Mouse (Mus musculus) lung, postnatal 10 days (tissue): ENCODE measurements around the gene Patz1.
A peak's percentile ranks its signal among the peaks of the same experiment; 100 is the strongest.

ENCODE experiments used
- DNase-seq: peaks from one replicate; pipeline ENCODE4 v3.0.0; 2021

Patz1 gene

DNA sequence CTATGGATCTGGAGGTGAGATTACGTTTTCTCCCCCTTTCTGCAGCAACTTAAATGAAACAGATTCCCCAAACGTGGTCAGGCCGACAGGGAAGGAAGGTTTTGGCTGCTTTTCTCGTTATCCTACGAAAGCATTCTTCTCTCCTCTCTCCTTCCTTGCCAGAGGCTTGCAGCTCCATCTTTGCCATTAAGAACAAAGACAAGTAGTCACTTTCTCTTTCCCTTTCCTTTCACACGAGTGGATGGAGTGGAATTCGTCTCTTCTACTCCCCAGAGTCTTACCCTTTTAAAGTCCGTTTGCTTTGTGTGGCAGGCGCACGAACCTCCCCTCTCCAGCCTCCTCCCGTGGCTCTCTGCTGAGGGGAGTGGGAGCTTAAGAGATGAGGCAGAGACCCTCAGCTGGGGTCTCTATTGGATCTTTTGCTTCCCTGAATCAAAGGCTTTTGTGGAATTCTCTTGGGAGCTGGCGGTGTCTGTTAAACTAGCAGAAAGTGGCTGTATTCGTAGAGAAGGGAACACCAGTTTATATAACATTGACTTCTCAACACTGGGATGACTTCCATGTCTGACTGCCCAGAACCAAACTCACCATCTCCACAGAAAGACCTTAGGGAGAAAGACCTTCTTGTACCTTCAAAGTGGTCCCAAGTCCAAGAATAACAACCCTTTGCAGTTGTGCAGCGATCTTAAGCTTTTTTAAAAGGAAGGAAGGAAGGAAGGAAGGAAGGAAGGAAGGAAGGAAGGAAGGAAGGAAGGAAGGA lies 42.5 kb downstream of the Patz1 start:
- no peak for DNase-seq

DNA sequence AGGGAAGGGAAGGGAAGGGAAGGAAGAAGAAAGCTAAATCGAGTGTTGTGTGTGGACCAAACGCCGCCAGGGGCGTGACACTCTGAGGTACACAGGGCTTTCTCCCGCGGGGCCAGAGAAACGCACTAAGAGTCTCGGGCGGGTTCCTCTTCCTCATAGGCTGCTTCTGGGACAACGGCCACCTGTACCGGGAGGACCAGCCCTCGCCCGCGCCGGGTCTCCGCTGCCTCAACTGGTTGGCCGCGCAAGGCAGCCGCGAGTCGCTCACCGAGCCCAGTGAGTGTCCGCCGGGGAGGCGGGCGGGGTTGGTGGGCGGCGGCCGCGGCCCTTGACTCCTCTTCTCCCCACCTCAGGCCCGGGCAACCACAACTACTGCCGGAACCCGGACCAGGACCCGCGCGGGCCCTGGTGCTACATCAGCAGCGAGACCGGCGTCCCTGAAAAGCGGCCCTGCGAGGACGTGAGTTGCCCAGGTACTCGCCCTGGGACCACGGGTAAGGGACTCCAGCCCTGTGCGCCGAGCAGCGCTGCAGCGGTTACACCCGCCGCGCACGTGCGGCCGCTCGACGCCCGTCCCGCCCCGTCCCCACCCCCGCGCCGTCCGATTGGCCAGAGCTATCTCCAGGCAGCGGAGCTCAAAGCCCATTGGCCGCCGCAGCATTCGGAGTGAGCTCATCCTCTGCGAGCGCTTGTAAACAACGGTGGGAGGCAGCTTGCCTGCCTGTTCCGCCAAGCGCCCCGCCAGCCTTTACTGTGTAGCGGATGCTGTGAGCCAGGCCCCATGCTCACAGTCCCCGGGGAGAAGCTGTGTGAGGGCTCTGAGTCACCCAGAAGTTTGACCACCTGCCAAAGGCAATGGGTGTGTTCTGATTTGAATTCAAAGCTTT lies 43.3 kb downstream of the Patz1 start:
- DNase-seq = peak; percentile 96

DNA sequence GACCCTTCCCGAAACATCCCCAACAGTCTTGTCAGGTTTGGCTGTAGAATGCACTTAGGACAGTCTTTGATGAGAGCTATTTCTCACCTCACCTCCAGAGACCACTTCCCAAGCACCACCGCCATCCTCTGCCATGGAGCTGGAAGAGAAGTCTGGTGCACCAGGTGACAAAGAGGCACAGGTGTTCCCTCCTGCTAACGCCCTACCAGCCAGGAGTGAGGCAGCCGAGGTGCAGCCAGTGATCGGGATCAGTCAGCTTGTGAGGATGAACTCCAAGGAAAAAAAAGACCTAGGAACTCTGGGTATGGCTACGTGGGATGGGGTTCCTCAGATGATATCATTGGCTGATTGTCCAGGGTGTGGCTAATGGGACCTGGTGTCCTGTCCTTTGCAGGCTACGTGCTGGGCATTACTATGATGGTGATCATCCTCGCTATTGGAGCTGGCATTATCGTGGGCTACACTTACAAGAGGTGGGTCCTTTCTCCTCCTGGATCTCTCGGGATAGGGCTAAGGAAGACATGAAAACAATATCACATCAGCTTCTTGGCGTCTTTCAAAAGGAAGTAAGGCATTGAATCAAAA lies 44.5 kb downstream of the Patz1 start:
- DNase-seq = no peak

DNA sequence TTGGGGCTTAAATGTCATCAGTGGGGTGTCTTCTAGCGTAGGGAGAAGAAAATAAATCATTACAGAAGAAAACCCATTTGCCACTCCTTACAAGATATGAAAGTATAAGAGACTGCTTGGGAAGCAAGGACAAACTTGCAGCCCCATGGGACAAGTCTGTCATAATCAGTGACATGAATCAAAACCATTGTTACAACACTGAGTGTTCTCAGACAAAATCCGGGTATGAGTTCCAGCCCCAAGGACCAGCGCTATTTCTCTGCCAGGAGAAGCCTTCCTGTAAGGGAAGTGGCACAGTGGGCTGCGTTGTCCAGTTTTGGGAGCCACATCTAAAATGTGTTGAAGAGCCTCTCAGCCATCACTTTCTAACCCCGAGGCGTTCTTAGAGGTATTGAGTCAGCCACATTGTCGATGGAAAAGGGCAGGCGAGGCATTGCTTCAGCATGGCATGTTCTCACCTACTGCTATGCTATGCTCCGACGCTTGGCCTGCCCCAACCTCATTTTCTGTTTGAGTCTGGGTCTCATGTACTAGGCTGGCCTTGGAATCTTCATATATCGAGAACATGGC lies 45.6 kb downstream of the Patz1 start:
- no peak for DNase-seq

DNA sequence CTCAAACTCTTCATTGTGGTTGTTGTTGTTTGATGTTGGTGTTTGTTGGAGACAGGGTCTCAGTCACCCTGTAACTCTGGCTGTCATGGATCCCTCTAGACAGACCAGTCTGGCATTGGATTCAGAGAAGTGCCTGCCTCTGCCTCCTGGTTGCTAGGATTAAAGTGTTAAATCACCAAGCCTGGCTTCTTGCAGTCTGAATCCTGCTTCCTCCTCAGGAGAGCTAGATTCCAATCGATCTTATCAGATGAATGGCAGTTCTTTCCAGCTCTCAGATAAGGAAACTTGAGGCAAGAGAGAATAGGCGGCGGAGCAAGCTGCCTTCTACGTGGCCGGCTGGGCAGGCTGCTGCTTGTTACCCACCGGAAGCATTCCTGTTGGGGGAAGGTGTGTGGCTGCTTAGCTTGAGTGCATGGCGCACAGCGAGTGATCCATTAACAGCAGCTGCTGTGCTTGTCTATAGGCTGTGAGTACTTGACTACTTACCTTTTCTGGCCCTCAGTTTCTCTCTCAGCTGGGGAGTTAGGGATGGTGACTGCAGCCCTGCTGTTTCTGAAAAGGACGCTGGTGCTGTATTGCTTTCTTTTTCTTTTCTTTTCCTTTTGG lies 46.1 kb downstream of the Patz1 start:
- DNase-seq = no peak

DNA sequence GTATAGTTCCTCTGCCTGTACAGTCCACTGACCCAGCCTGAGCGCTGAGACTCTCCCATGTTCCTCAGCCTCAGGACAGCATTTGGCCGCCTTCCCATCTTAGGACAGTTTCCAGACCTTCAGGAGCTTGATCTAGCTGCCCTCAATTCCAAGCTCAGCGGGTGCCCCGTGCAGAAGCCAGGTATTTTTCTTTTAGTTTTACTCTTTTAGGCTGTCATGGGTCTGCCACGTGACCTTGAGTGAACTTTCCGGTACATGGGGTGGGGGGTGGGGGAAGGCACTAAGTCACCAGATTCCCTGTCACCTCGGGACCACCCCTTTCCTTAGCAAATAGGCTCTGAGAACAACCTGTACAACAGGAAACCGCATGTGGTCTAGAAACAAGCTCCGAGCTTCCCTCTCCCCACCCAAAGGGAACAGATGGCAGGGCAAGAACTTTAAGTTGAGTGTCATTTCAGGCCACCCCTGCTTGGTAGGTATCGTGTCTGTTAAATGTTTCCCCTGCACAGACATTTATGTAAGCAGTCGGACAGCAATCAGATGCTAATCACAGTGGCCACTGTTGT lies 47.1 kb downstream of the Patz1 start:
- DNase-seq = peak; percentile 42

DNA sequence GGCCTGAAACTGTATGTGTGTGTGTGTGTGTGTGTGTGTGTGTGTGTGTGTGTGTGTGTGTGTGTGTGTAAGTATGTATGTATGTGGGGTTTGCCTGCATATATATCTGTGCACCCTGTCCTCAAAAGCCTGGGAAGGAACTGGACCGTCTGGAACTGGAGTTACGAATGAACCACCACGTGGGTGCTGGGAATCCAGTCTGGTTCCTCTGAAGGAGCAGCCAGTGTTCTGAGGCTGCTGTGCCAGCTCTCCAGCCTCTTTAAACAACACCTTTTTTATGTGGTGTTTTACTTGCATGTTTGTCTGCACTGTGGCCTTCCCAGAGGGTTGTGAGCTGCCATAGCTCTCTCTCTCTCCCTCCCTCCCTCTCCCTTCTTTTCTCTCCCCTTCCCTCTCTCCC lies 47.9 kb downstream of the Patz1 start:
- peak; percentile 26 for DNase-seq

DNA sequence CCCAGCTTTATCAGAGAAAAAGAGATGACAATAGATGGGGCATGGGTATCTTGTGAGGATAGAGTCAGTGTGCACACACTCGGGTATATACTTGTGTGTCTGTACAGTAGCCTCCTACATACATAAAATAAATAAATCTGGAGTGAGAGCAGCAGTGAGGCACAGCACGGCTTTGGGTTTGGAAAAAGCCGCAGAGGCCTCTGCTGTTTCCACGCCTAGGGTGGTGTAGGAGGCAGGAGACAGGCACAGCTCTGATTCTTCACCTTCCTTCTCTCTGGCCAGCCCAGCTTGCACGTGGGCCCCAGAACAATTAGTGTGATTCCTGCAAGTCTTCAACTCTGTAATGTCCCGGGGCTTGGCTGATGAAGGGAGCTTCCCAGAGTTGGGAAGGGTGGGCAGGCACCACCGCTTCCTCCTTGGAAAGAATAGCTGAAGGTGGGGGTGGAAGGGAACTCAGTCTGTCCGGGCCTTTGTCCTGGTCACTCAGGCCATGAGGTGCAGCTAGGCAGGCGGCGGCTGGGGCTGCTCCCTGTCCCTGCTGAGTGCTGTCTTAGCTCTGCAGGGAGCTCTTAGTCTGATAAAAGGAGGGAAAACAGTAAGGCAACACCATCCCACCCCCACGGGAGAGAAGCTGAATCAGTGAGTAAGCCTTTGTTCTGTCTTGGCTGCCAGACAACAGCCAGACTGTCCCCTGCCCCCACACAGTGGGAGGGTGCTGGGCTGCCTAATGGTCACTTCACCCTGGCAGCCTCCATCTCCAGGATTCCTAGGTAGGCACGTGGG lies 48.7 kb downstream of the Patz1 start:
- DNase-seq = peak; percentile 73

DNA sequence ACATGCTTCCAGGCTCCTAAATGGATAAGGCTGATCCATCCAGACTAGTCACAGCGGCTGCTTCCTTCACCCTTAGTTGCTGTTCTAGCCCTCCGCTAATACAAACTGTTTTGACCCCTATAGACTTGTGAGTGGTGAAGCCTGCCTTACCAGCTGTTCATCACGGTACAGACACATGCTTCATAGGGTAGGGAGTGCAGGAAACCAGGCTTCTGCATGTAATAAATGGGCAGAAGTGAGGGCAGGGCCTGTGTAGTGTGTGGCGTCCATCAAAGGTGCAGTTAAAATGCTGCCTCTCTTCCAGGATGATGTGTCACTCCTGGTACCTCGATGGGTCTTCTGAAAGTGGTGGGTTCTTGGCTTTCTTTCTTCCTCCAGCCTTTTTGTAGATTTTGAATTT lies 49.3 kb downstream of the Patz1 start:
- DNase-seq = no peak

DNA sequence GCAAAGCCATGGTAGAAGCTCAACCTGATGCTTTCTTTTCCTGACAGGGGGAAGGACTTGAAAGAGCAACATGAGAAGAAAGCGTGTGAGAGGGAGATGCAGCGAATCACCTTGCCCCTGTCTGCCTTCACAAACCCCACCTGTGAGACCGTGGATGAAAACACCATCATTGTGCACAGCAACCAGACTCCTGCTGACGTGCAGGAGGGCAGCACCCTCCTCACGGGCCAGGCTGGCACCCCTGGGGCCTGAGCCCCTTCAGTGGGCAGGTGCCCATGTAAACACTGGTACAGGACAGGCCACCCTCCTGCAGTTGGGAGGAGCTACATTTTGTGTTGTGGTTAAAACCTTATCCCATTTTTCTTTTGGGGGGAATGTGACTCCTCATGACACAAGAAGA lies 52.8 kb downstream of the Patz1 start:
- DNase-seq = no peak

DNA sequence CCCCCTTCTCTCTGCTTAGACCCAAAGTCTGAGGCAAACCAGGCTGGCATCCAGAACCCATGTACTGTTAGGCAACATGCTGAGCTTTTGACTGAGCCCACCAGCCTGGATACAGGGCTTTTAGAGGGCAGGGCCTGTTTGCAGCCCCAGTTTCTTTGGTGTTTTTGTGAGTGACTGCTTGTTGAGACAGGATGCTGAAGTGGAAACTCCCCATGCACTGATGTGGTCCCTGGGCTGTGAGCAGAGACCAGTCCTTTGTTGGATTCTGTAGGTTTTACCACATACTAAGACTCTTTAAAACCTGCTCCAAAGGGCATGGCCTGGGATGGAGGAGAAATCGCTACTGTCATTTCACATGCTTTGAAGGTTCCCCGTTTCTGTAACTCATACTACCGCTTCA lies 56.2 kb downstream of the Patz1 start:
- no peak for DNase-seq

DNA sequence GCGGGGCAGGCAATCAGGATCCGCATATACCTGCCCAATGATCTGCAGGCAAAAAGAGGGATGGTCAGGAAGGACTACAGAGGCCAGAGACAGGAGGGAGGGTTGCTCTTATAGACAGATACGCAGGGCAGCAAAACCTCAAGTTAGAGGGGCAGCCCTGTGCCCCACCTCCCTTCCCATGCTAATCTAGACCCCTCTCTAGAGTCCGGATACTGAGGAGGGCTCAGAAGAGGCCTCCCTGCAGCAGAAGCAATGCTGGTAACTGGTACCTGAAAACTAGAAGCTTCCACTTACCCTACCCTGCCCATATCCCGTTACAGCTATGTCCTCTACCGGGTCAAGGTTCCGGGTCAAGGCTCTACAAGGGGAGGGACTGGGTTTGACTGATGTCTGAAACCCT lies 57.7 kb downstream of the Patz1 start:
- no peak for DNase-seq

DNA sequence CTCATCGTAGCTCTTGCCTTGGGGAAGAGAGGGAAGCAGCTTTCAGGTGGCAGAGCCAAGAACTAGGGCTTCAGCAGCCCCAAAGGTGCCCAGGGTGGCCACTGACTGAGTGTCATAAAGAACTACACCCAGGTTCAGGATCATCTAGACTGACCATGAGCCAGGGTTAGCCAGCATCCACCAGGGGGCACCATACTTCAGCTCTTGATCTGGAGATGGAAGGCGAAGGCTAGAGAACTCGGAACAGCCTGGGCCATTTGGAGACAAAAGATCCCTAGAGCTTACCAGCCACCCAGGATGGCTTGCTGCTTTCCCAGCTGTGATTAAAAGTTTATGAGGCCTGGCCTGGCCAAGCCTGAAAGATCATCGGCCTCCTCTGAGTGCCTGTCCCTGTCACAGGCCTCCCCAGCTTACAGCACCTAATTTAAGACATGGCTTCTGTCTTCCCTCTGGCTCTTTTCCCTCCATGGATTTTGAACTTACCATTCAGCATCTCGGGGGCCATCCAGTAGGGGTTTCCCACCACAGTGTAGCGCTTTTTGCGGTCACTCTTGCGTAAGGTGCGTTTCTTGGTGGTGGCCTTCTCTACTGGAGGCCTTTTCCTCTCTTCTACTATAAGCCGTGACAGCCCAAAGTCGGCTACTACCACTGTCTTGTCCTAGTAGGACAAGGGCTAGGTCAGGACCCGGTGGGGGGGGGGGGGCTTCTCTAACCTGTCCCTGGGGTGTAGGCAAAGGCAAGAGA lies 58.6 kb downstream of the Patz1 start:
- peak; percentile 94 for DNase-seq

DNA sequence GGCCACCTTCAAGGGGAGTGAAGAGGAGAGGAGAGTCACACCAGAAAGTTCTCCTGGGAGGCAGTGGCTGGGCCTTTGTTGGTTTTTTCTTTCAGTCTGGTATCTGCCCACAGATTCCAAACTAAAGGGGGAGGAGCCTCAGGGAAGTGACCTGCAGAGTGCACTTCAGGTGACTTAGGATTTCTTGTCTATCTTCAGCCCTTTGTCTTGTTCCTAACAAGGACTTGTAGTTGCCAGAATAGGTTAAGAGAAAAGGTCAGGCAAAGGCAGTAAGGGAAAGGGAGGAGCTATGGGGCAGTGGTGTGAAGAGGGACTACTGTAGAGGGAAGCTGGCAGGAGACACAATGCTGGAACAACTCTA lies 59.1 kb downstream of the Patz1 start:
- no peak for DNase-seq

DNA sequence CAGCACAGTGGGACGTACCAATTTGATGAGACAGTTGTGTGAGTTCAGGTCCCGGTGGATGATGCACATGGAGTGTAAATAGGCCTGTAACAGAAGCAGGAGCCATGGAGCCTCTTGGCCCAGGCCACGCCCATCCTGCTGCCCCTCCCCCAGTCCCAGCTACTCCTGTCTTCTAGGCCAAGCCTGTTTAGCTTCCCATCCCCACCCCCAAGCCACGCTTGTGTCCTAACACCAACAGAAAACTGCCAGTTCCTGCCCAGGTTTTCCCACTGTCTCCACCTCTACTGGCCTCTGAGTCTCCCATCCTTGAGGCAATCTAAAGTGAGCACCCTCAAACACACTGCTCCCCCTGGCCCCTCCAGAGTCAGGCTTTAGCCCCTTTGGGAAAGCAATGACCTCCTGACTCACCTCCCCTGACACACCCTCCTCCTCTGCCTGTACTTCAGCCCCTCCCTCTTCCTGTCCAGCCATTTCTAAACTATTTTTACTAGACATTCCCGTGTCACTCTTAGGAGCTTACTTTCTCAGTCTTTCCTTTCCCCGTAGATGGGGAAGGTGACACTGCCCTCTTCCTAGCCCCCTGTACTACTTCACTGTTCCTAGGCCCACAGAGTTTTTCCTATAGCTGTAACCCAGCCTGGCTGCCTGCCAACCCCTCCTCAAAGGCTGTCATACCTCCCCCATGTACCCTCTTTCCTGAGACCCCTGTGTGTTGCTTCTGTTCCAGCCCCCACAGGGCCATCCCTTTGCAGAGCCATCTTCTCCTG lies 60.1 kb downstream of the Patz1 start:
- peak; percentile 82 for DNase-seq

DNA sequence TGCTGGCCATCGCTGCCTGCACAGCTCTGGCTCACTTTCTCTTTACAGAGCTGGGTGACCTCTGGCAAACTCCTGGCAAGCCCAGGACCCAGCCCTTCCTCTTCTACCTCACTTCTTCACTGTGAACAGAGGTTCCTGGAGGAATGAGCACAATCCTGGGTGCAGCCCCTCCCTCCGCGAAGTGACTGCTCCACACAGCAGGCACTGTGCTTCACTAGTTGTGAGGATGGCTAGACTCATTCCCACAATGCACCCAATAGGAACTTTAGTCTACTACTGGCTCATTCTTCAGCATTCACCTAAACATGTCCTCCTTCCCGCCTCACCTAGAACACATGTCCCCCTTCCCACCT lies 60.6 kb downstream of the Patz1 start:
- DNase-seq = no peak

DNA sequence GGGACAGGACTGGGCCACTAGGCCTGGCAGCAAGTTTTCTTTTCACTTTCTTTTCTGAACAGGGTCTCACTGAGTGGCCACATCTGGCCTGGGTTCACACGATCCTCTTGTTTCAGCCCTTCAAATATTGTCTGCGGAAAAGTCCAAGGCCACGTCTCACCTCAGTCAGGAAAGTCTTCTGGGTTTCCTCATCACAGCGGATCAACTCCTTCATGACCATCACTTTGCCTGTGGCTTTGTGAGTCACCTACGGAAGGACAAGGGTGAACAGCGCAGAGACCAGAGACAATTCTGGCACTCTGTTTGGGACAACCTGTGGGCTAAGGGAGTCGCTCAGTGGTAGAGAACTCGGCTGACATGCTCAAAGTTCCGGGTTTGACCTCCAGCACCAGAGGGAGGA lies 63.5 kb downstream of the Patz1 start:
- DNase-seq = no peak

DNA sequence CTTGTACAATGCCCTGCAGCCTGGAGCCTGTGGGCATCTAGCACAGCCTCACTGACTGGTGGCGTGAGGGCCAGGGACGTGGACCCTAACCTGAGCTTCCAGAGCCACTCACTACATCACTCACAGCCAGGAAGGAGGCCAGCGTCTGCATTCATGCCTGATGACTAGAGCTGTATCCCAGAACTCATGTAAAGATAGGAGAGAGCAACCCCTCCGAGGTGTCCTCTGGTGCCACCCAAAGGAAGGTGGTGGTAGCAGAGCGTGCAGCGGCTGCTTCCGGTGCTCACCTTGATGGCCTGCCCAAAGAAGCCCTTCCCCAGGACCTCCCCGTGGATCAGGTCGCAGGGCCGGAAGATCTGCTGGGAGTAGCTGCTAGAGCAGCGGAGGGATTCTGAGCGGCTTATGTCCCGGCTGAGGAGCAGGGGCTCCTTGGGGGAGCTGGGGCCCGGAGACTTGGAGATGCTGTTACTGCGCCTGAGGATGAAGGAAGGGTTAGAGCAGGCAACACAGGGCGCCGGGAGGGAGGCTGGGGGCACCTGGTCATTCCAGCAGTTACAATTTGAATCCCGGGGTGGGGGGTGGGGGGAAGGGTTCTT lies 64.4 kb downstream of the Patz1 start:
- DNase-seq = no peak
